Mouse (Mus musculus): ENCODE data around the gene Ceacam19. TPM values are rescaled to one million over a fixed set of nuclear protein-coding genes. Genes with fewer than 3 reads are reported as not detected.
"Not testable (repeated sequence)": the region's sequence is repeated elsewhere in the genome, so short reads cannot be mapped to it uniquely, and the experiment has no call there.

Ceacam19 gene
- not detected for polyA plus RNA-seq (2017; shearing (Covaris generic))

DNA sequence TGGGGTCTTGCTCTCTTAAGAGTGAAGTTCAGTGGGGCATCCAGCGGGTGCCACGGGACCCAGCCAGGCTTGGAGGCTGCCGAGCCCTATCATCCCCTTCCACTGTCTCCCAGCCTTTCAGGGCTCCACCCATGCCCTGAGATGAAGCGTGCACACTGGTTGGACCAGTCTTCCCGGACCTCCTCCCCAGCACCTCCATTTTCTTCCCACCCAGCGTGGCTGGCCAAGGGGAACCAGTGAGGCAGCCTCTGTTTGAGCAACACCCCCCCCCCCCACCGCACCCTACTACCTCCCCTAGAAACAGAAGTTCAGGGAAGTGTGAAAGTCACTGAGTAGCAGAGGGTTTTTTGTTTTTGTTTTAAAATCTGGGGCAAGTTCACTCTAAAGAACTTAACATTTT is at the start of gene Ceacam19:
Gene Ceacam19, minus strand, starts transcription at position 117 of the 400 bp plus-strand sequence.
- no peak for ATAC-seq

GRCm38 (mm10) chr7:19937229-19937821 is 49.6 kb upstream of the Ceacam19 start:
- ATAC-seq, result no peak

GRCm38 (mm10) chr7:19935961-19936360 is 48.2 kb upstream of the Ceacam19 start:
- ATAC-seq, result no peak

GRCm38 (mm10) chr7:19935171-19935751 is 47.5 kb upstream of the Ceacam19 start:
- no peak for ATAC-seq

- ATAC-seq, result peak; percentile 60
These were observed 45.4 kb upstream of the Ceacam19 start for GRCm38 (mm10) chr7:19932877-19933809.

- ATAC-seq, result peak; percentile 76
These were observed 44.5 kb upstream of the Ceacam19 start for GRCm38 (mm10) chr7:19932133-19932876.

DNA sequence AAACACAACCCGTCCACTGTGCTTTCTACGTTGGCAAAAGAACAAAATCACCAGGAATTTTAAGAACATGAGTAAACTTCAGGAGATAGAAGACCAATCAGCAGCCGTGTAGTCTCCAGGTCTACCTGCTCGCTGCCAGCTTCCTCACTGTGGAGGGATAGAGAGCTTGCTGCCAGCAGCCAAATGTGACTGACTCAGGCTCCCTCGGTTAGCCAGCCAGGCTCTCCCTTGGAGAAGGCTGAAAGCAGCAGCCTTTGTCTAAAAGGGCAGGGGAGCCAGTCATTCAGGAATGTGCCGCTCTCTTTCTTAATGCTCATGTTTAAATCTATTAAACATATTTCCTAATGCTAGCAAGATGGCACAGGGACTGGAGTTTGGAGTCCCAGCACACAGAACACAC is 42.7 kb upstream of the Ceacam19 start:
- ATAC-seq, result not testable (repeated sequence)

DNA sequence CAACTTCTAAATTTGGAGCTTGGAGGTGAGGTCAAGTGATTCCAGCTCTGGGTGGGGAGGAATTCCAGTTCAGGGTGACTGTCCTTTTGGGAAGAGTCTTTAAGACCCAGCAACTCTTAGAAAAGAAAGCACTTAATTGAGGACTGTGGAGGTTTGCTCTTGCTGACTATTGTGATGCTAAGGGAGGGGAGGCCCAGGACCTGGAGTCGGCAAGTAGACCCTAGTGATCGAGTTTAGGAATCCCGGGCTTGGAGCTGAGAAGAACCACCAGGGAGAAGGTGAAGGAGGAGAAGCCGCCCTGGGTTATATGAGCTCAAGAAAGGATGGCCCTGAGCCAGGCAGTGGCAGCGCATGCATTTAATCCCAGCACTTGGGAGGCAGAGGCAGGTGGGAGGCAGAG is 40.7 kb upstream of the Ceacam19 start:
- no peak for ATAC-seq

DNA sequence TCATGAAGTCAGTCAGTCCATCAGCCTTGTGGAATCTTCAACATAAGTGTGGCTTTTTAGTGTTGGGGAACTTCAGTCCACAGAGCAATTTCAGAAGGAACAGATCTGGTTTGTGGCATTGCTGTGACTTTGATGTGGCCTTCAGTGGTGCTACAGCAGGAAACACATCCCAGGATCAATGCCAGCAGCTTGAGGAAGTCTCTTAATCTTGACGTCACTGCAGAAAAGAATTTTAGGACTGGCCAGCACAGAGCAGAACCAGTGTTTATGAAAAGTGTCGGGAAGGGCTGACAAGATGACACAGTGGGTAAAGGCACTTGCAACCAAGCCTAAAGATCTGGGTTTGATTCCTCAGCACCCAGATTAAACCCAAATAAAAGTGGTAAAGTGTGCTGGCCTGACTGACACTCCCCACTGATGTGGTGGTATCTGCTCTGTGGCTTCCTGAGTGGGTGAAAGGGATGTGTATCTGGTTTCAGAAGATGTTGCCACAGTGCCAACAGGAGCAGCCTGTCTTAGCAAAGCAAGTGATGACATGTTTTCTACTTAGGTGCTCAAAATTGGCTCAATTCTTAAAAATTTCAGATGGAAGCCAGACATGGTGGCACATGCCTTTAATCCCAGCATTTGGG is 39.2 kb upstream of the Ceacam19 start:
- peak; percentile 75 for ATAC-seq

- ATAC-seq, result no peak
These were observed 37.6 kb upstream of the Ceacam19 start for GRCm38 (mm10) chr7:19925376-19925775.

- no peak for ATAC-seq
These were observed 36.0 kb upstream of the Ceacam19 start for GRCm38 (mm10) chr7:19923797-19924196.

DNA sequence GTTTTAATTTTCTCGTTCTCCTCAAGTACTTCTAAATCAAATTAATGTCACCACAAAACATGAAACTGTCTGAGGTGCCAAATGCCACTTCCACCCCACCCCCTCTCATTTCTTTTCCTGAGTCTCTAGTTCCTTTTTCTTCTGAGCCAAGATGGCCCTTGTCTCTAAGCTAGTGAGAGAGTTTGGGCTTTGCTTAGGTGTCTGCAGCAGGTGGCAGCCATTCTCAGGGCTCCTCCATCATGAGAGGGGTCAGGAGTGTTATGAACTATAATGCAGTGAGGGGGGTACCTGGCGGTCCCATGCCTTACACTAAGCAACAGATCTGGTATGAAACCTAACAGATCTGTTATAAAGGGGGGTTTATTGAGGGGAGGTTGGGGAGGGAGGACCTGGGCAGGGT is 35.6 kb upstream of the Ceacam19 start:
- ATAC-seq, result no peak

- peak; percentile 73 for ATAC-seq
These were observed 32.9 kb upstream of the Ceacam19 start, which contains the start of gene Pvr for GRCm38 (mm10) chr7:19920506-19921261. TSS of gene Pvr (minus strand) at chr7:19921160.

DNA sequence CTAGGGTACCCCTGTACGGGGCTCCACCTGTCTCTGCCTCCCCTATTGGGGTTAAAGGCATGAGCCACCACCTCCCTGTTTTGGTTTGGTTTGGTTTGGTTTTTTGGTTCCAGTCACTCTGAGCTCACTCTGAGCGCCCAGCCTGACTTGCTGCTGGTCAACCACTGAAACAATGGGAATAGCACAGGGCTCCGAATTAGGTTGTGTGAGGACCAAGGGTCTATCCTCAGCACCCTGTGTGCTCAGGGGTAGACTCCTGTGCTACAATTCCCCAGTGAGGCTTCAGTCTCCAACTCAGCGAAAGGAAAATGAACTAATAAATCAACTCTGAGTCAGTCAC is 32.4 kb upstream of the Ceacam19 start:
- no peak for ATAC-seq

- ATAC-seq, result no peak
These were observed 26.8 kb upstream of the Ceacam19 start for GRCm38 (mm10) chr7:19914558-19914957.

- ATAC-seq, result no peak
These were observed 24.1 kb upstream of the Ceacam19 start for GRCm38 (mm10) chr7:19911695-19912524.

DNA sequence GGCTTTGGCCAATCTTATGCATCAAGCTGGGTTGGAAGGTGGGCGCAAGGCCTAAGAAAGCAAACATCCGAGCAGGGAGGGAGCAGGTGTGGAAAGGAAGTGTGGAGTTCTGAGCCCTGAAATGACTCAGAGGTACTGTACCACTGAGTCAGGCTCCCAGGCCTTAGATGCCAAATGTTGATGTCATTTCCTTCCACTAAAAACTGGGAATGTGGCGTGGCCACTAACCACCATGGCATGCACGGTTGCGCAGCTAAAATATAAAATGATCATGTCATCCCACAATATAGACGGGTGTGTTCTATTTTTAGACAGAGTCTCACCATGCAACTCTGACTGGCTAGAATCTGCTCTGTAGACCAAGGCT is 23.5 kb upstream of the Ceacam19 start:
- no peak for ATAC-seq

DNA sequence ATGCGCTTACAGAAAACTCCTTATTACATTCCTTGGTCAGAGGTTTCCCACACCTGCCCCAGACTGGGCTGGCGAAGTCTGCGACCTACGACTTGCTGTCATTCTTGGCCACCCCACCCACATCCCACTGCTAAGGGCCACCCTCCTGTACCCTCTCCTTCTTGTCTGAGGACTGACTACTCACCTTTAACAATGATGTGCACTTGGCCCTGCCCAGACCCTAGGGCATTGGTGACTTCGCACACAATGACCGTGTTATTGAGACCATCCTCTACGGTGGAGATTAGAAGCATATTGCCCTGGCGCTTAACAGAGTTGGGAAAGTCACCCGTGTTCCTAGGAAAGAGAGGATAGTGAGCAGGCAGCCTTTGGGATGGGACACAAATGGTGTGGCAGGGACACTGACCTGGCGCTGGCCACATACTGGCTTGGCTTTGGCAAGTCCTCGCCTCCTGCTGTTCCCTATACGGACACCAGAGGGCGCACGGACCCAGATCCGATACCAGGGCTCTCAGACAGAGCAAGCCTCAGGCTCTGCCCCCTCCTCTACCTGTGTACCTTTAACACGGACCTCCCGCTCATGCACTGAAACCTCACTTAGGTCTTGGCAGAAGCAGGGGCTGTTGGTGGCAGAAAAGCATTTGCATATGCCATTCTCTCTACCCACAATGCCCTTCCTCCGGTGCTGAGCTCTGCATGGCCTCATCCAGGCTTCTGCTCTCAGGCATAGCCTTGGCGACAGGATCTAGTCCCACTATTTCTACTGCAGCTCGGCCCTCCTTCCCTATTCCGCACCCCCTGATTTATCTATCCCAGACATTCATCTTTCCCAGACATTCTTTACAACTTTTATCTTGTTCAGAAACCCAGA is 22.9 kb upstream of the Ceacam19 start:
- peak; percentile 73 for ATAC-seq

DNA sequence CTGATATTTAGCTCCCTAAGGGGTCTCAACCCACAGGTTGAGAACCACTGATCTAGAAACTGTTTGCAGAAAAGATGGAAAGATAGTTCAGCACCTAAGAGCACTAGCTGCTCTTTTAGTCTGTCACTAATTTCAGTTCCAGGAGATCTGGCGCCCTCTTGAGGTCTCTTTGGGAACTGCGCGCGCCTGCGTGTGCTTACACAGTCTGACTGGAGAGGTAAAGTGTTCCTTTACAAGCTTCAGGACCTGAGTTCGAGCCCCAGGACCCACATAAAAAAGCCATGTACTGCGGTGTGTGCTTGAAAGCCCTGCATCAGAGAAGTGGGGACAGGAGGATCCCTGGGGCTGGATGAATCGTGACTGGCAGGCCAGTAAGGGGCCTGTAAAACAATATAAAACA is 2.1 kb upstream of the Ceacam19 start:
- ATAC-seq, result no peak

- ATAC-seq, result no peak
These were observed 7.0 kb downstream of the Ceacam19 start for GRCm38 (mm10) chr7:19880754-19881153.

All from inflammation-experienced regulatory T-cells, adult 6 months (primary cell).